Mouse (Mus musculus) gastrocnemius, postnatal 4 days (tissue): Measurements from ENCODE around the gene Tceal1. TPM values are rescaled to one million over a fixed set of nuclear protein-coding genes. Genes with fewer than 3 reads are reported as not detected.

ENCODE experiments used
- DNase-seq, 2 experiments: peaks; one replicate each; pipeline ENCODE4 v3.0.0; 2021 to 2022; ENCODE audit warnings: low spot score in 2 of 2, mixed read lengths in 2 of 2
- total RNA-seq, 2 experiments: library from RNA; stranded (reverse); gene quantifications; 2 replicates each; pipeline ENCODE4 v1.2.3; 2021

Tceal1 gene
- total RNA-seq, 2 experiments from 2014 or later = 10.7 to 12.7 TPM

GRCm38 (mm10) chrX:136744663-136745062, 36.9 kb downstream of the Tceal1 start:
- DNase-seq = no peak

- DNase-seq = no peak
Observed at GRCm38 (mm10) chrX:136749329-136749728, 41.5 kb downstream of the Tceal1 start.

GRCm38 (mm10) chrX:136755464-136755863, 47.7 kb downstream of the Tceal1 start:
- DNase-seq = no peak

Other genes starting within 250 kb of the Tceal1 start
- not detected for gene Kir3dl1, start 190.0 kb upstream of the Tceal1 start, total RNA-seq
- not detected for gene Kir3dl2, start 163.9 kb upstream of the Tceal1 start, total RNA-seq
- gene Tceal3, start 117.1 kb upstream of the Tceal1 start, total RNA-seq = 10 to 100 TPM; 20.5 to 42.4 TPM
- gene Morf4l2, start 35.7 kb downstream of the Tceal1 start, total RNA-seq = 100 to 1,000 TPM; 330 to 342 TPM
- not detected for gene Glra4, start 72.2 kb downstream of the Tceal1 start, total RNA-seq
- 10 to 100 TPM; 19.2 to 19.7 TPM for gene Plp1, start 114.7 kb downstream of the Tceal1 start, total RNA-seq
- gene Rab9b, start 160.8 kb downstream of the Tceal1 start, total RNA-seq = under 1 TPM; 0.21 to 0.54 TPM
- not detected for gene H2bfm, start 219.3 kb downstream of the Tceal1 start, total RNA-seq